ENCODE assay signal across 9 mouse cellular contexts in the genomic region with DNA sequence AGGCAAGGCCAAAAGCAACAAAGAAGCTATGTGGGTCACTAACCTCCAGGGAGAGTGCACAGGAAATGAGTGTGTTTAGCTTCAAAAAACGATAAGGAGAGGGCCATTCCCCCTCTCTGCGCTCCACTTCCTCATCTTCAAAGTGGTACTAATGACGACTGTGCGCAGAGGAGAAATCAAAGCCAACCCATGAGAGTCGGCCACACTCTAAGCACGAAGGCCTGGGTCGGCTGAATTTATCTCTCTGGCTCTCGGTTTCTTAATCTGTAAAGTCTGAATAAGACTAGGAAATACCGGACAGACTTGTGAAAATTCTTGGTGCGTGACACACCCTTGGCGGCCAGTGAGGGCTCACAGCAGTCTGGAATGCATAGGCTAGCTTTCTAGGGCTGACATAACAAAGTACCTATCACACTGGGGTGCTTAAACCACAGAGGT.
DNase-seq lines count a peak whose midpoint lies in the region; ATAC-seq lines count a peak whose summit lies in the region.
"Had no signal": no experiment of that assay in that cellular context is flagged by ENCODE, and none has a peak within 500 bp of the region (broad histone marks: within the 10 kb centered on the region; RNA-seq: fewer than 3 reads in every experiment).

No protein-coding gene starts in this region.

- H3K4me2 ChIP-seq in hindbrain, embryonic 12.5 days (replicated peaks) = no peak overlapping the region
- peak overlapping the region; percentile 28; the same call in 1 of the 2 replicates for H3K4me2 ChIP-seq in kidney, embryonic 16.5 days (replicated peaks; ENCODE audit: low read depth, low read length)
- no peak overlapping the region for H3K4me2 ChIP-seq in neural tube, embryonic 15.5 days
- H3K4me2 ChIP-seq: midbrain, embryonic 12.5 days had no signal

- H3K9ac ChIP-seq in hindbrain, embryonic 12.5 days = no peak overlapping the region
- H3K9ac ChIP-seq in kidney, embryonic 16.5 days (replicated peaks; ENCODE audit: low read length) = no peak overlapping the region
- H3K9ac ChIP-seq in neural tube, embryonic 15.5 days (replicated peaks) = no peak overlapping the region
- H3K9ac ChIP-seq: midbrain, embryonic 12.5 days had no signal

- peak overlapping the region; percentile 35 for H3K27ac ChIP-seq in hindbrain, embryonic 10.5 days
- no peak overlapping the region for H3K27ac ChIP-seq in hindbrain, embryonic 12.5 days
- H3K27ac ChIP-seq in kidney, embryonic 16.5 days (ENCODE audit: low read length) = peak overlapping the region; percentile 64
- H3K27ac ChIP-seq in neural tube, embryonic 15.5 days (replicated peaks) = no peak overlapping the region
- H3K27ac ChIP-seq: midbrain, embryonic 12.5 days had no signal

- DNase-seq in hindbrain, embryonic 10.5 days (ENCODE audit: low spot score) = no peak
- peak; percentile 66 to 83 for DNase-seq in heart, adult 18-20 months
- DNase-seq in lung, postnatal 36 days = peak; percentile 59
- DNase-seq in left cerebral cortex, adult 11 months (ENCODE audit: low spot score) = no peak
- no peak for DNase-seq in ovary, adult 18-20 months (ENCODE audit: low spot score)

- 52% methylated on average over 11 of the region's 11 CpGs for WGBS in hindbrain, embryonic 10.5 days
- 60% methylated on average over 11 of the region's 11 CpGs for WGBS in hindbrain, embryonic 12.5 days
- WGBS in kidney, embryonic 16.5 days = 7% methylated on average over 11 of the region's 11 CpGs
- 79% methylated on average over 11 of the region's 11 CpGs for WGBS in neural tube, embryonic 15.5 days

- peaks cover 12% of the 10 kb centered on the region; the same call in 1 of the 2 replicates for H3K4me1 ChIP-seq in hindbrain, embryonic 10.5 days (replicated peaks)
- 0 out of 2 replicates have a peak, but pooled peaks cover 3% of the 10 kb centered on the region for H3K4me1 ChIP-seq in hindbrain, embryonic 12.5 days
- H3K4me1 ChIP-seq in kidney, embryonic 16.5 days (ENCODE audit: insufficient read depth, low read length) = peaks cover 14% of the 10 kb centered on the region
- no peaks in the 10 kb centered on the region for H3K4me1 ChIP-seq in neural tube, embryonic 15.5 days
- H3K4me1 ChIP-seq: midbrain, embryonic 12.5 days had no signal

- H3K27me3 ChIP-seq in hindbrain, embryonic 10.5 days (ENCODE audit: insufficient read depth, poor library complexity, severe bottlenecking) = no peaks in the 10 kb centered on the region
- no peaks in the 10 kb centered on the region for H3K27me3 ChIP-seq in hindbrain, embryonic 12.5 days
- H3K27me3 ChIP-seq in kidney, embryonic 16.5 days (ENCODE audit: insufficient read depth, low read length) = no peaks in the 10 kb centered on the region
- no peaks in the 10 kb centered on the region for H3K27me3 ChIP-seq in neural tube, embryonic 15.5 days (replicated peaks)
- H3K27me3 ChIP-seq: midbrain, embryonic 12.5 days had no signal

- H3K4me3 ChIP-seq in hindbrain, embryonic 10.5 days = no peak overlapping the region
- H3K4me3 ChIP-seq in hindbrain, embryonic 12.5 days = no peak overlapping the region
- no peak overlapping the region for H3K4me3 ChIP-seq in kidney, embryonic 16.5 days (ENCODE audit: low read length)
- H3K4me3 ChIP-seq in neural tube, embryonic 15.5 days (replicated peaks) = no peak overlapping the region
- H3K4me3 ChIP-seq: midbrain, embryonic 12.5 days had no signal

- no peaks in the 10 kb centered on the region for H3K36me3 ChIP-seq in hindbrain, embryonic 10.5 days
- H3K36me3 ChIP-seq in hindbrain, embryonic 12.5 days = no peaks in the 10 kb centered on the region
- no peaks in the 10 kb centered on the region for H3K36me3 ChIP-seq in kidney, embryonic 16.5 days (ENCODE audit: insufficient read depth, low read length)
- H3K36me3 ChIP-seq in neural tube, embryonic 15.5 days = no peaks in the 10 kb centered on the region
- H3K36me3 ChIP-seq: midbrain, embryonic 12.5 days had no signal

- ATAC-seq in hindbrain, embryonic 12.5 days (ENCODE audit: low FRiP score) = no peak
- ATAC-seq in kidney, embryonic 16.5 days (ENCODE audit: low FRiP score, low TSS enrichment) = peak; percentile 87
- ATAC-seq in neural tube, embryonic 15.5 days (ENCODE audit: low FRiP score) = no peak

- peaks cover 7% of the 10 kb centered on the region; the same call in 1 of the 2 replicates for H3K9me3 ChIP-seq in hindbrain, embryonic 10.5 days
- H3K9me3 ChIP-seq in hindbrain, embryonic 12.5 days (replicated peaks) = 0 out of 2 replicates have a peak, but pooled peaks cover 5% of the 10 kb centered on the region
- peaks cover 7% of the 10 kb centered on the region; the same call in 1 of the 2 replicates for H3K9me3 ChIP-seq in kidney, embryonic 16.5 days (ENCODE audit: low read length)
- no peaks in the 10 kb centered on the region for H3K9me3 ChIP-seq in neural tube, embryonic 15.5 days (replicated peaks)
- H3K9me3 ChIP-seq: midbrain, embryonic 12.5 days had no signal

Comparison
In these comparisons a context has a peak if more than half of its experiments do, and no peak if none do; other contexts are left out.
1. H3K27ac ChIP-seq: peak in hindbrain, embryonic 10.5 days (single experiment) and kidney, embryonic 16.5 days (single experiment); none in hindbrain, embryonic 12.5 days (single experiment) and neural tube, embryonic 15.5 days (single experiment).
2. DNase-seq: peak in heart, adult 18-20 months (2 of 2) and lung, postnatal 36 days (single experiment); none in hindbrain, embryonic 10.5 days (single experiment), left cerebral cortex, adult 11 months (single experiment) and ovary, adult 18-20 months (single experiment).